Mouse (Mus musculus) kidney, adult 18-20 months (tissue): ENCODE measurements around the gene Ccdc175.

Experiments used
- DNase-seq: peaks from one replicate; pipeline ENCODE4 v3.0.0; 2021

Ccdc175 gene

DNA sequence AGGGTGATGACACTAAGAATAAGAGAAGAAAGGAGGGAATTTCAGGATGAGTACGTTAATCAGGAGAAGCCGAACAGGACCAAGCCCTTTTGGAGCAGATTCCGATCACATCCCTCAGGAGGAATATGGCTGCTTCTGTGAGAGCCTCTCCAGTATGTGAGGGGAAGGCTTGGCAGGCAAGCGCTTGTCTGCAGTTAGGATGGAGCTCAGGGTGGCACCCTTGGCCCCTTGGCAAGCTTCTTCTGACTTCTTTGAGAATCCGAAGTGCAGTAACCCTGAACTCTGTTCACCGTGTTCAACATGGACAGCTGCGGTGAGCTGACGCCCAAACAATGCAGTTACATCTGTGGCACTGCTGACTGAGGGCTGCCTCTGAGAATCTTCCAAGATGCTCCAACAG, 87.9 kb downstream of the Ccdc175 start:
- no peak for DNase-seq

DNA sequence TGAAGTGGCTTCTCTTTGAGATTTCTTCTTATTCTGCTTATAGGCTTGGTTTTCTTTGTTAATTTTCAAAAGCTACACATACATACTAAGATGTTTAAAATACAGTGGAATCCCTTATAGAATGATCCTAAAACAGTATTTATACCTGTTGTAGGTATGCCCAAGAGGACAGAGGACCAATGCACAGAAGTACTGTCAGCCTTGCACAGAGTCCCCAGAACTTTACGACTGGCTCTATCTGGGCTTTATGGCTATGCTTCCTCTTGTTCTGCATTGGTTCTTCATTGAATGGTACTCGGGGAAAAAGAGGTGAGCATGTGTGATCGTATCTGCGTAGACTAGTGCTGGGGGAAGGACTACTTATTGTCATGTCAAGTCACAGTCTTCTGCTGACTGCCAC, 95.0 kb downstream of the Ccdc175 start:
- DNase-seq = no peak

DNA sequence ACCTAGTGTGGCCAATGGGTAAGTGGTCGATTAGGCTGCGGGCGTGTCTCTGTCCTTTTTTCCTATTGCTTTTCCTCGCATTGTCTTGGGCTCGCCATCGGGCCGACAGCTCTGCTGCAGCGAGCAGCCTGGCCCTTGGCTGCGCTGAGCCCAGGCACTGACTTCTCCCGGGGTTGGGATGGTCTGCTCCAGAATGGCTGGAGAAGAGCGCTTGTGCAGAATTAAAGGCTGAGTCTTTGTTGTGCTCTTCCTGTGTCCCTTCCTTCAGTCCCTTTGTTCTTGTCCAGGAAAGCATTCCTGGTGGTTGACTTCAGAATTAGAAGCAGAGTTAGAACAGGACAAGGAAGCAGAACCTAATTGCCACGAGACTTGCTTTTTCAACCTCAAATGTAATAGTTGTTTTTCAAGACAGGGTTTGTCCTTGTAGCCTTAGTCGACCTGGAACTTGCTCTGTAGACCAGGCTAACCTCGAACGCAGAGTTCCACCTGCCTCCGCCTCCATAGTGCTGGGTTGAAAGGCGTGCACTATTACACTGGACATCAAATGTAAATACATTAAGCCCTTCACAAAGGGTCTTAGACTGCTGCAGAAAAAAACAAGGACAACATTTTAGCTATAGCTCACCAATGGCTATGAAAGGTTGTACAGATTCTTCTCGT, 98.5 kb downstream of the Ccdc175 start:
- DNase-seq = no peak

DNA sequence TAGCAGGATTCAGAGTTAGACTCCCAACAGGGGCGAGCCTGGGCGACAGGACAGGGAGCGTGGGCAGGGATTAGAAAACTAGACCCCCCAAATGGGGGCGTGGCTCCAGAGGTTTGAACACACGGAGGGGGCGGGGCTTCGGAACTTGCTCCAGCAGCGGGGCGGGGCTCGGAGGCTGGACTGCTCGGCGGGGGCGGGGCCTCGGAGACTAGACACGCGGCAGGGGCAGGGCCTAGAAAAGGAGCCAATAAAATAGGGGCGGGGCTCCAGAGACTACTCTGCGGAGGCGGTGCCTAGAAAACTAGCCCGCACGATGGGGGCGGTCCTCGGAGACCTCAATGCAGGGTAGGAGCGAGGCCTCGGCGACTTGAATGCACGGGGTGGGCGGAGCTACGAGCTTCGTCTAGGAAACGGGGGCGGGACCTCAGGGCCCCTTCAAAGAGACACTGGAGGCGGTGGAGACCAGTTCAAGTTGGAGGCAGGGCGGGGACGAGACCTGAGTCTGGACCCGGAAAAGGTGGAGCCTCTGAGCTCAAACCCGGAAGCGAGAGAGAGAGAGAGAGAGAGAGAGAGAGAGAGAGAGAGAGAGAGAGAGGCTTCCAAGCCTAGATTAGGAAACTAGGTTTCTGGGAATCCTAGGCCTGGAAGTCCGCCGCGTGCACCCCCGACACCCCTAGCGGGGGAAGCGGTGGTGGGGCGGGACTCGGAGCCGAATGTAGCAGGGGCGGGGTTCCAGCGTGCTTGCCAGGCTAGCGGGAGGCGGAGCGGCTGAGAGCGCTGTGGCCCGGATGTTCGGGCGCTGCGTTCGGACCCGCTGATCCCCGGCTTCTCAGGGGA, 99.3 kb downstream of the Ccdc175 start, which contains the start of the genes L3hypdh and Jkamp:
Gene L3hypdh, minus strand, starts transcription at position 111 of the 837 bp plus-strand sequence.
Gene Jkamp, plus strand, starts transcription at position 261 of the 837 bp plus-strand sequence.
- peak; percentile 99 for DNase-seq

DNA sequence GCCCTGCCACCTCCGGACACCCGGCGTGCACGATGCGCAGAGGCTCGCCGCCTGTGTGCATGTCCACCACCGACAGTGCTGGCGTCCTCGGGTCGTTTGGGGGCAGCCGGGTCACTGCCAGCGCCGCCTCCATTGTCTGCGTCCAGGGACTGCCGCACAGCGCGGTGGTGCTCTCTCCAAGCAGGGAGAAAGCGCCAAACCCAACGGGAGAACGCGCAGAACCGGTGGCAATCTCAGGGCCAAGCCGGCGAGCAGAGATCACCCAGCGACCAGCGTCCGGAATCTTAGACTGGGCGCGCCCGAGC, 99.9 kb downstream of the Ccdc175 start:
- DNase-seq = no peak

DNA sequence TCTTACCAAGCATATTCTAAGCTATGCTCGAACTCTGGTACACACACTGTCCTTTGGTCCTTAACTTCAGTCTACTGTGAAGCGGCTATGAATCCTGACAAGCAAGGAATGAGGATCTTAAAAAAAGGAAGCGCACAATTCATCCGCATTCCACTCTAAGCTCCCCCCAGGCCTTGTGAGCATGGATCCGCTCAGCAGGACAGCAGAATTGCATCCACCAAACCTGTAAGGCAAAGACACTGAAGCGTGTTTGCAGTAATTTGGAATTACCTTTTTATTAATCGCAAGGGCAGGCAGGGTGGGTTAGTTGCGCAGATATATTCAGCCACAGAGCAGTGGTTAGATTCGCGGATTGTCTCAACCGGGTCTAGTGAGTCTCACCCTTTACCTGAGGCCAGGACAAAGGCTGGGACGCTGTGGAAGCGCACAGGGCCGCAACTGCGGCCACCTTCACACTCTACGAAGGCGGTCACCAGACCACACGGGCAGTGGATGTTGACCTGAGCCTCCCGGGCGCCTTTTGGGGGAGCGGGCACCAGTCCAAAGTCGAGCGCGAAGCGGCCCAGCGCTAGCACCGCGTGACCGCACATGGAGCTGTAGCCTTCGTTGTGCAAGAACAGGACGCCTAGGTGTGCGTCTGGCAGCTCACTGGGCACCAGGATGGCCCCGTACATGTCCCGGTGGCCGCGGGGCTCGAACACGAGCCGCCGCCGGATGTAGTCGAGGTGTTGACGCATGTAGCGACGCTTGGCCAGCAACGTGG, 100.4 kb downstream of the Ccdc175 start:
- peak; percentile 85 for DNase-seq

DNA sequence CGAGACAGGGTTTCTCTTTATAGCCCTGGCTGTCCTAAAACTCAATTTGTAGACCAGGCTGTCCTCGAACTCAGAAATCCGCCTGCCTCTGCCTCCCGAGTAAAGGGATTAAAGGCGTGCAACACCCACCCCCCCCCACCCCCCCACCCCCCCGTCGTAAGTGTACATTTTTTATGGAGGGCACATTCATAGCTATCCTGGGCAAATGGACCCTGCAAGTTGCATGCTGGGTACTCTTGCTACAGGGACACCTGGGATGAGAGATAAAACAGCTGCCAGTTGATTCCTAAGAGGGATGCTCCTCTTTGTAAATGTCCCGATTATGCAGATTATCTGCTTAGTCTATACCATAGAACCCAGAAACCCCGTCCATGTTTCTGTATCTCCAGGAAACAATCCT, 101.6 kb downstream of the Ccdc175 start:
- DNase-seq = no peak

DNA sequence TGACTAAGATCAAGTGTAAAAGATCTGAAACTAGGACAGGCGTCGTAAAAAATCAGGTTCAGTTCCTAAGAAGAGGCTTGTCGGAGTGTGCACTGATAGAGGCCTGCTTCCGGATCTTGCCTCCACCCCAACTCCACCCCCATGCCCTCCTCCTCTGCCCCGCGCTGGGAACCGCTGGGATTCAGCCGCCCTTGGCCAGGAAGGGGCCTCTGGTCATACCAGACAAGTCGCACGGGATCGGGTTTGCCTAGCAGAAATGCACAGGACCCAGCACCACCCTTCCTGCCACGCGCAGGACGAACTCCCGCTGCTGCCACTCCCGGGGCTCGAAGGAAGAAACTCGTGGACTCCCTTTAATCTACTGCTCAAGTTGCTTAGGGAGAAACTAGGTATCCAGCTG, 102.5 kb downstream of the Ccdc175 start:
- peak; percentile 33 for DNase-seq

DNA sequence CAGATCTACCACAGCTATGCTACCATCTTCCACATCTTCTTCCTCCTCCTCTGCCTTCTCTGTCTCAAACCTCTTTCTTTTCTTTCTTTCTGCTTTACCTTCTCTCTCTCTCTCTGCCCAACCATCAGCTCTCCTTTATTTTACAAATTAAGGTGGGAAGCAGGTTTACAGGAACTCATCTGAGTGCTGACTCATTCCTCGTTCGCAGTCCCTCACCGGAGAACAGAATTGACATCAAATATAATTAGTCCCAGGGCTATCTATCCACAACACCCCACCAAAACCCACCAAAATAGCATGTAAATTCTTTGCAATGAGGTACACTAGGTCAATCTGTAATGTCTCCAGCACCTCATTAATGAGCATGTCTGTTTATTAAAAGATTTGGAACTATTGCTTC, 102.9 kb downstream of the Ccdc175 start:
- no peak for DNase-seq

DNA sequence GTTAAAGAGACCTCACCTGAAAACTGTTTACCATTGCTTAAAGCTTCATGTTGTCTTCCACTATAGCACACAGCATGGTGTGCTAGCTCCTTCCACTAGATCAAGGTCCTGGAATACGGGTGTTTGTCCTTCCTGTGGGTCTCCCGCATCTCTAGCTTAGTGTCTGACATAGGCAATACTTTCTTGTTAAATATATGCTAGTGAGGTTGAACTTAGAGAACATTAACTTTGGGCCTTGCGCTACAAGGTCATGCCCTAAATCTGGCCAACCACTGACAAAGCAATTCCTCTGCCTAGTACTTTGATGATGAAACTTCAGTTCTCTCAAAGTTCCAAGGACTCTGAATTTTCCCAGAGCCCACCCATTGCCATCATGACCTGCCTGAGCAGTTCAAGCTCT, 106.6 kb downstream of the Ccdc175 start:
- peak; percentile 13 for DNase-seq

DNA sequence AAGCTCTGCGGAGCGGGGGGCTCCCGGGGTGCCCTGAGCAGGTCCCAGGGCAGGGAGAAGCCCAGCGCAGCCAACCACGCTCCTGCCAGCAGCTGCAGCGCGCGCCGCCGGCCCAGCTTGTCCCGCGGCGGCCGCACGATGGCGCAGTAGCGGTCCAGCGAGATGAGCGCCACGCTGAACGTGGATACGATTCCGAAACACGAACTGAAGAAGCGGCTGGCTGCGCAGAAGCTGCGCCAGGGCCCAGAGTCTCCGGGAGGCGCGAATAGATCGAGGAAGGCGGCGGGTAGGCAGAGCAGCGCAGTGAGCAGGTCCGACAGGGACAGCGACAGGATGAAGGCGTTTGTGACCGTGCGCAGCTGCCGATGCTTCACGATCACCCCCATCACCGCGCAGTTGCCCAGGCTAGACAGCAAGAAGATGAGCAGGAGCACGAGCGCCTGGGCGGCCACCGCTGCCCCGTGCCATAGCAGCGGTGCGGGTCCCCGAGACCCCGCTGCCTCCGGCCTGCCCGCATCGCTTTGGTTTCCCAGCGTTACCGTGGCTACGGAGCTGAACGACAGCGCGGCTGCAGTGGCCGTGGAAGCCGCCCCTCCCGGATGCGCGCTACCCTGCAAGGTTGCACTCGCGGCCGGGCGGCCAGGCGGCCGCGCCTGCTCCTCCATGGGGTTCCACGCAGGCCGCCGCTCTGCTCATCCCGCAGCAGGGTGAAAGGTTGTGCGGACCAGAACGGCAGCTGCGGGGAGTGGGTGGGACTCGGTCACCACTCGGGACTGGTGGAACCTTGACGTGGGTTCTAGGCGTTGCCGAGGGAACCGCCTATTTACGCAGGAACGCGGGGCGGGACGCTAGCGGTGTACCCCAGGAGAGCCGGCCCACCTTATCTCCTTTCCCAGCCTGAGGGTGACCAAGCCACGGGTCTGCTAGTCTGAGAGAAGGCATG, 114.2 kb downstream of the Ccdc175 start, which contains the start of gene Gpr135:
Gene Gpr135, minus strand, starts transcription at position 799 of the 943 bp plus-strand sequence.
- peak; percentile 88 for DNase-seq

DNA sequence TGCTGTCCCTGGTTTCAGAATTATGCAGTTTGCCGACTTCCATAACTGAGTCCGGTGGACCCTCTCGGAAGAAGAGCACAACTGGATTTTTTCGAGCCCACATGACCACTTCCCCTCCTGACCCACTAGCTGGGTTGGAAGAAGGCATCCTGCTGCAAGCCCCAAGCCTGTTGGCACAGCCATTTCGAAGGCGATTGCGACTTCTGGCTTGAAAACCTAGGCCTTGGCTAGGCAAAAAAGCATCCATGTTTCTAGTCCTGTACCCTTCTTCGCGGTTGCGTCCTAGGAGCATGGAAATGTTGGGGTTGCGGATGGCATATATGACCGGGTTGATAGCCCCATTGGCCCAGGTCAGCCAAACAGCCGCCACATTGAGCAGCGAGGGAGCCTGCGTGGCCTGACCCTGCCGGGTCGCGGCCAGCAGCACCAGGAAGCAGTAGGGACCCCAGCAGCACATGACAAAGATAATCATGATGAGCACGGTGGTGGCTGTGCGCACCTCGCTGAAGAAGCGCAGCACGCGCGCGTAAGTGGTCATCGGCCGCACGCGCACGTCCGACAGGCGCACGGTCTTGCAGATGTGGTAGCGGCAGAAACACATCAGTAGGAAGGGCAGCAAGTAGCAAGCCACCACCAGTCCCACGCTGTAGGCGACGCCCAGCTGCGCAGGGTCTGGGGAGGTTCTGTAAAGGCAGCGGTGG, 115.1 kb downstream of the Ccdc175 start:
- DNase-seq = no peak

DNA sequence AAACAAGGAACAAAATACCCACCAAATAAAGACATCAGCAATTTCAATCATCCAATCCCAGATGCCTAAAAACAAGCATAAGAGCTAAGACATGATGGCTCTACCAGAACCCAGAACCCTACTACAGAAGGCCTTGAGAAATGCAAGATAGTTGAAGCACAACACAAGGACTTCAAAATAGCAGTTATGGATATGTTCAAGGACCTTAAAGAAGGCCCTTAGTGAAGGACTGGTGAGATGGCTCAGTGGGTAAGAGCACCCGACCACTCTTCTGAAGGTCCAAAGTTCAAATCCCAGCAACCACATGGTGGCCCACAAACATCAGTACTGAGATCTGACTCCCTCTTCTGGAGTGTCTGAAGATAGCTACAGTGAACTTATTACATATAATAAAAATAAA, 127.0 kb downstream of the Ccdc175 start:
- no peak for DNase-seq

DNA sequence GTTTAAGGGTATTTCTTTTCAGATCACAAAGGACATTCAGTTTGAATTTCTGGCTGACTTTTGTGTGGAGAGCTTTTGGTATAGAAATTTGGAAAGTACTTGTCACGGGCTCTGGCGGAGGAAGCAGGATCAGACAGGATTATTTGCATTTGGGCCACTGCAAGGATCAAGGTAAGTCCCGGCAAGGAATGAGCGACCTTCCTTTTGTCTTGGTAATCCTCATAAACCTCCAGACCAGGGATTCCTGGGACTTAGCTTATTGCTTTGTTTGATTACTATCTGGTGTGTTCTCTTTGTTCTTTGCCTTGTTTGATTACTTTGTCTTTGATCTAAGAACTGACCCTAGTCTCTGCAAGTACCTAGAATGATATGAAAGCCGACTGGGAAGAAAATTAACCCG, 131.0 kb downstream of the Ccdc175 start:
- DNase-seq = no peak

DNA sequence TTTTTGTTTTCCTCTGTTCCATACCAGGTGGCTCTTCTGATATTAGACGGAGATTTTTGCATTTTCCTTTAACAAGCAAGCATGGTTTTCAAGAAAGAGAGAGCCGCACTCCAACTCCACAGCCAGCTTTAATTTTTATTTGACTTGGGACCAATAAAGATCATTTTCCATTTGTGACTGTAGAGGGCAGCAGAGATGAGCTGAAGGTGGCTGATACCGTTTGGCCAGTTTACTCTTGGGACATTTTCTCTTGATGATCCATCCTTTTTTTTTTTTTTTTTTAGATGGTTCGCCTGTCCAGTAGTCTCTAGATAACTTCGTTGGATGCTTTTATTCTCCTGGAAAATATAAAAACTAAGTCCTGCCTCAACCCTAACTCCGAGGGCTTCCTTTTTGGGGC, 131.5 kb downstream of the Ccdc175 start:
- DNase-seq = no peak

DNA sequence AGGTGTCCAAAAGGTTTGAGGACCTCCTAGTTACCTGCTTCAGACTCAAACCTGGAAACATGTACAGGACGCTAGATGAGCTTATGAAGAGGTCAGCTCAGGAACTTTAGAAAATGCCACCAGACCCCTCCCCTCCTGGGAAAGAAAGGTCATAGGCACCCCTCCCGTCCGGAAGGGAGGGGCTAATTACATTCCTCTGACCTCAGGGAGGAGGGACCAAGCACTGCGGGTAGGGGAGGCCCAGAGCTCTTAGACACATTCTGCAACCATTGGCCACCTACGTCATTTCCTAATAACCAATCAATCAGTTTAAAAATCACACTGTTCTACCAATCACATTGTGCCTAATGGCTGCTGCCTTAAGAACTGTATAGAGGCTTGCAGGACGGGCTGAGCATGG, 132.3 kb downstream of the Ccdc175 start:
- DNase-seq = no peak
